Mouse (Mus musculus): ENCODE results near the gene Rpl37. TPM values are rescaled to one million over a fixed set of nuclear protein-coding genes. Genes with fewer than 3 reads are reported as not detected.
"Not testable (repeated sequence)": the region's sequence is repeated elsewhere in the genome, so short reads cannot be mapped to it uniquely, and the experiment has no call there.

Gene Rpl37
- polyA plus RNA-seq, 1 experiment from 2014 or later = 618 TPM

- Histone ChIP-seq H3K27ac (no peak overlapping the region), H3K9ac (no peak overlapping the region), H3K4me1 (replicated peaks) (no peaks in the 10 kb centered on the region), H3K9me3 (no peaks in the 10 kb centered on the region), H3K4me2 (replicated peaks) (no peak overlapping the region), H3K36me3 (peaks cover 6% of the 10 kb centered on the region; the same call in 1 of the 2 replicates), H3K4me3 (replicated peaks) (no peak overlapping the region), H3K27me3 (replicated peaks) (no peaks in the 10 kb centered on the region)
- no peak for ATAC-seq
- WGBS = 47% methylated on average over 5 of the region's 5 CpGs
These were observed 11.9 kb downstream of the Rpl37 start for GRCm38 (mm10) chr15:5128176-5128940.

- H3K4me1 ChIP-seq (replicated peaks) = no peaks in the 10 kb centered on the region
- no peaks in the 10 kb centered on the region for H3K9me3 ChIP-seq
- H3K27ac ChIP-seq = no peak overlapping the region
- no peak overlapping the region for H3K9ac ChIP-seq
- 87% methylated on average over 12 of the region's 12 CpGs for WGBS
- no peak overlapping the region for H3K4me2 ChIP-seq (replicated peaks)
- peaks cover 4% of the 10 kb centered on the region; the same call in 1 of the 2 replicates for H3K36me3 ChIP-seq
- H3K27me3 ChIP-seq (replicated peaks) = no peaks in the 10 kb centered on the region
- peak; percentile 55 for ATAC-seq
- H3K4me3 ChIP-seq (replicated peaks) = no peak overlapping the region
These were observed 12.8 kb downstream of the Rpl37 start for GRCm38 (mm10) chr15:5129111-5129805.

DNA sequence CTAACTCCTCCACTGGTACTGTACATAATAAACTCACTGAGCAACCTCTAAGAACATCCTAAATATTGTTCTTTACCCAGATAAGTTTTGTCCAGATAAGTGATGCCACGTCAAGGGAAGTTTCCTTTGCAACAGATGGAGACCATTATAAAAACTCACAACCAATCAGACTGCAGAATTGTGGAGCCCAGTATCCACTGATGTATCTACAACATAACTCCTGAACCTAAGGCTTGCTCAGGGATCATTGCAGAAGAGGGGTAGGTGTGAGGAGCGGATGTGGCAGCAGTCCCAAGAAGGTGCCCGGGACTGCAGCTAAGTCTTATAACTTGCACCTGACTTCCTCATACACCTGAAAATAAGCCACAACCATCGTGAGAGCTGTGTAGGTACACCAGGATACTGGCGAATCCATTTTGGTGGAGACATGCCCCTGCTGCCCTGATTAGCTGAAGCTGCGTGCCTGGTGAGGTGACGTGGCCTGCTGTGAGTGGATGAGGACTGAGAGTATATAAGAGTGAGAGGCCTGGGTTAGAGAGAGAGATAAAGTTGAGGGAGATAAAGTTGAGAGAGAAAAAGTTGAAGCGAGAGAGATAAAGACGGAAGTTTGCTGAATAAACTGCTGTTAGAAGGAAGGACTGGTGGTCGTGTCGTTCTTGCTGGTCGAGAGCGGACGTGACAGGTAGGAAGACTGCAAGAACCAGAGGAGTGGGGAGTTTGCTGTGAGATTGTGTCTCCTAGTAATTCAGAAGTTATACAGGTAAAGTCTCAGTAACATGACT lies 14.6 kb downstream of the Rpl37 start:
- not testable (repeated sequence) for H3K4me2 ChIP-seq (replicated peaks); H3K36me3 ChIP-seq; H3K27me3 ChIP-seq (replicated peaks); H3K4me1 ChIP-seq (replicated peaks); H3K9ac ChIP-seq; H3K27ac ChIP-seq; H3K9me3 ChIP-seq; ATAC-seq; H3K4me3 ChIP-seq (replicated peaks)
- 82% methylated on average over 14 of the region's 14 CpGs for WGBS

DNA sequence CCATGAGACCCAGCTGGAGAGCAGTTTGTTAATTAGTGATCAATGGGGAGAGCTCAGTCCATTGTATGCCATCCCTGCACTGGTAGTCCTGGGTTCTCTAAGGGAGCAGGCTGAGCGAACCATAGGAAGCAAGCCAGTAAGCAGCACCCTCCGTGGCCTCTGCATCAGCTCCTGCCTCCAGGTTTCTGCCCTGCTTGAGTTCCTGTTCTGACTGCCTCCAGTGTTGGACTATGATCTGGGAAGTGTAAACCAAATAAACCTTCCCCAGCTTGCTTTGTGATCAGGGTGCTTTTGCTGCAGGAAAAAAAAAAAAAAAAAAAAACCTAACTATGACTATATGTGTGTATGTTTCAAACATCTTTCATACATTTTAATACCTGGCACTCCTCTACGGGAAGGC lies 16.9 kb downstream of the Rpl37 start:
- Histone ChIP-seq H3K27me3 (replicated peaks) (no peaks in the 10 kb centered on the region), H3K4me2 (replicated peaks) (no peak overlapping the region), H3K4me3 (replicated peaks) (no peak overlapping the region), H3K36me3 (no peaks in the 10 kb centered on the region), H3K9ac (no peak overlapping the region), H3K27ac (no peak overlapping the region), H3K9me3 (no peaks in the 10 kb centered on the region), H3K4me1 (replicated peaks) (0 out of 2 replicates have a peak, but pooled peaks cover 3% of the 10 kb centered on the region)
- 67% methylated on average over 3 of the region's 3 CpGs for WGBS
- peak; percentile 79 for ATAC-seq

GRCm38 (mm10) chr15:5134179-5134578 lies 17.7 kb downstream of the Rpl37 start:
- no peak overlapping the region for H3K27ac ChIP-seq
- ATAC-seq = 0 out of 2 replicates have a peak, but pooled peaks have one; percentile 27
- no peak overlapping the region for H3K4me2 ChIP-seq (replicated peaks)
- no peaks in the 10 kb centered on the region for H3K27me3 ChIP-seq (replicated peaks)
- 0 out of 2 replicates have a peak, but pooled peaks cover 4% of the 10 kb centered on the region for H3K4me1 ChIP-seq (replicated peaks)
- no peak overlapping the region for H3K9ac ChIP-seq
- 66% methylated on average over 3 of the region's 3 CpGs for WGBS
- no peak overlapping the region for H3K4me3 ChIP-seq (replicated peaks)
- H3K36me3 ChIP-seq = no peaks in the 10 kb centered on the region
- no peaks in the 10 kb centered on the region for H3K9me3 ChIP-seq

GRCm38 (mm10) chr15:5134945-5135483 lies 18.6 kb downstream of the Rpl37 start:
- 0 out of 2 replicates have a peak, but pooled peaks cover 4% of the 10 kb centered on the region for H3K4me1 ChIP-seq (replicated peaks)
- H3K27me3 ChIP-seq (replicated peaks) = no peaks in the 10 kb centered on the region
- no peak overlapping the region for H3K9ac ChIP-seq
- no peaks in the 10 kb centered on the region for H3K9me3 ChIP-seq
- H3K4me3 ChIP-seq (replicated peaks) = no peak overlapping the region
- no peaks in the 10 kb centered on the region for H3K36me3 ChIP-seq
- 76% methylated on average over 8 of the region's 8 CpGs for WGBS
- no peak overlapping the region for H3K27ac ChIP-seq
- H3K4me2 ChIP-seq (replicated peaks) = no peak overlapping the region
- ATAC-seq = no peak

GRCm38 (mm10) chr15:5138021-5138856 lies 21.8 kb downstream of the Rpl37 start:
- WGBS = 63% methylated on average over 9 of the region's 9 CpGs

GRCm38 (mm10) chr15:5139366-5139765 lies 22.9 kb downstream of the Rpl37 start:
- no peak overlapping the region for H3K4me2 ChIP-seq (replicated peaks)
- H3K9me3 ChIP-seq = no peaks in the 10 kb centered on the region
- H3K27me3 ChIP-seq (replicated peaks) = no peaks in the 10 kb centered on the region
- 0 out of 2 replicates have a peak, but pooled peaks cover 4% of the 10 kb centered on the region for H3K4me1 ChIP-seq (replicated peaks)
- no peak overlapping the region for H3K9ac ChIP-seq
- no peaks in the 10 kb centered on the region for H3K36me3 ChIP-seq
- 72% methylated on average over 2 of the region's 2 CpGs for WGBS
- no peak overlapping the region for H3K4me3 ChIP-seq (replicated peaks)
- ATAC-seq = no peak
- no peak overlapping the region for H3K27ac ChIP-seq

More at GRCm38 (mm10) chr15:5138021-5138856, 21.8 kb downstream of the Rpl37 start:
- H3K4me2 ChIP-seq (replicated peaks) = no peak overlapping the region
- H3K9me3 ChIP-seq = no peaks in the 10 kb centered on the region
- H3K4me3 ChIP-seq (replicated peaks) = no peak overlapping the region
- no peak overlapping the region for H3K9ac ChIP-seq
- H3K27me3 ChIP-seq (replicated peaks) = no peaks in the 10 kb centered on the region
- no peak overlapping the region for H3K27ac ChIP-seq
- ATAC-seq = no peak
- 0 out of 2 replicates have a peak, but pooled peaks cover 4% of the 10 kb centered on the region for H3K4me1 ChIP-seq (replicated peaks)
- no peaks in the 10 kb centered on the region for H3K36me3 ChIP-seq

DNA sequence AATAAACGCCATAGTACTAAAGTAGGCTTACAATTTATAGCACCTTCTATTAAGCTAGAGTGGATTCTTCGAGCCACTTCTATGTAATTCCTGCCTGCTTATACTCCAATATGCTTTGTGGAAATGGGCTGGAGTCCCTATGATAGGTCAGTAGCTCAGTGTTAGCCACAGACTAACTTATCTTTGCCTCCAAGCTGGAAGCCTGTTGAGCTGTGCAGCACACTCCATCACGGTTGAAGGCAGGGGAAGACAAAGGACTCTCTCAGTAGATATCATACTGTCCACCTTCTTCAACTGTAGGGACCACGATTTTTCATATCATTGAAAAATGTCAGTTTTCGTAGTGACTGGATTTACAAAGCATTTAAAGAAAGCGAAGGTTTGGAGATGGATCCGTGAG lies 23.4 kb downstream of the Rpl37 start:
- H3K27ac ChIP-seq = no peak overlapping the region
- no peaks in the 10 kb centered on the region for H3K9me3 ChIP-seq
- no peak overlapping the region for H3K4me3 ChIP-seq (replicated peaks)
- peaks cover 4% of the 10 kb centered on the region; the same call in 1 of the 2 replicates for H3K4me1 ChIP-seq (replicated peaks)
- H3K4me2 ChIP-seq (replicated peaks) = no peak overlapping the region
- H3K36me3 ChIP-seq = no peaks in the 10 kb centered on the region
- 84% methylated on average over 7 of the region's 7 CpGs for WGBS
- H3K27me3 ChIP-seq (replicated peaks) = no peaks in the 10 kb centered on the region
- no peak overlapping the region for H3K9ac ChIP-seq
- no peak for ATAC-seq

DNA sequence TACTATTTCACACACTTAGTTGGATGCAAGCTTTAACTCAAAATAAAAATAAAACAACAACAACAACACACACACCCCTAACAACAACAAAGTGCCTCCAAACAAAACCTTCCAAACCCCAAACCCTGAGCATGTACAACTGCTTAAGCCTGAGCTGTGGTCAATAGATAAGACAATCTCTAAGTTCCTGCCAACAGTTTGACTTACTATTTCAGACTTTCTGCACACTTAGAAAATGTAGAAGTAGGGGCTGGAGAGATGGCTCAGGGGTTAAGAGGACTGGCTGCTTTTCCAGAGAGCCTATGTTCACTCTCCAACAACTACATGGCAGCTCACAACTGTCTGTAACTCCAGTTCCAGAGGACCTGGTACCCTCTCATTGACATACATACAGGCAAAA lies 23.9 kb downstream of the Rpl37 start:
- no peaks in the 10 kb centered on the region for H3K27me3 ChIP-seq (replicated peaks)
- peaks cover 9% of the 10 kb centered on the region for H3K4me1 ChIP-seq (replicated peaks)
- ATAC-seq = no peak
- H3K27ac ChIP-seq = no peak overlapping the region
- H3K4me3 ChIP-seq (replicated peaks) = no peak overlapping the region
- H3K36me3 ChIP-seq = no peaks in the 10 kb centered on the region
- H3K9ac ChIP-seq = no peak overlapping the region
- H3K9me3 ChIP-seq = no peaks in the 10 kb centered on the region
- no peak overlapping the region for H3K4me2 ChIP-seq (replicated peaks)

DNA sequence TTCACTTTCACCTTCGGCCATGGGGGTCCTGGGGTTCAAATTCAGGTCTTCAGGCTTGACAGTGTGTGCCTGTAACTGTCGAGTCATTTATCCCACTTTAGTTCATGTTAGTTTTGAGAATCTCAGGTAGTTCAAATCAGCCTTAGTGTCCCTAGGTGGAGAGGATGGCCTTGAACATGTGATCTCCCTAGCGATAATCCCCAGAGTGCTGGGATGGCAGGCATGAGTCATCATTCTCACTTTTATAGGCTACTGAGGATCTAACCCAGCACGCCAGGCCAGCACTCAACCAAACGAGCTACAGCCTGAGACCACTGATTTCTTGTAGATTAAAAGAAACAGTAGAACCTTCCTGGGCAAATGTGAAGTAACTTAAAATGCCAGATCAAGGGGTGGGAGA lies 25.6 kb downstream of the Rpl37 start:
- H3K4me2 ChIP-seq (replicated peaks) = no peak overlapping the region
- WGBS = 54% methylated on average over 5 of the region's 5 CpGs
- H3K9ac ChIP-seq = no peak overlapping the region
- no peaks in the 10 kb centered on the region for H3K9me3 ChIP-seq
- ATAC-seq = no peak
- no peaks in the 10 kb centered on the region for H3K36me3 ChIP-seq
- no peak overlapping the region for H3K27ac ChIP-seq
- H3K4me3 ChIP-seq (replicated peaks) = no peak overlapping the region
- H3K27me3 ChIP-seq (replicated peaks) = no peaks in the 10 kb centered on the region
- peaks cover 11% of the 10 kb centered on the region for H3K4me1 ChIP-seq (replicated peaks)

Data from intestine, embryonic 15.5 days (tissue).